Mouse (Mus musculus) limb, embryonic 15.5 days (tissue): ENCODE measurements around the gene Fgd2. TPM values are rescaled to one million over a fixed set of nuclear protein-coding genes. Genes with fewer than 3 reads are reported as not detected.

Experiments used
- ATAC-seq: fragments of 200-750 bp; cut with Nextera tagmentation; 2 replicates; pipeline ENCODE4 v1.8.0; 2017; ENCODE audit warnings: low read depth, moderate TSS enrichment; ENCODE audit not compliant: insufficient number of reproducible peaks, low FRiP score, low TSS enrichment
- H3K27ac ChIP-seq: fragments of 300-500 bp; sonication (generic); 2 replicates; pipeline ENCODE4 v1.5.1; 2015; ENCODE audit warnings: moderate library complexity, mild to moderate bottlenecking, inconsistent platforms
- H3K27me3 ChIP-seq: fragments of 300-500 bp; sonication (generic); 2 replicates; pipeline ENCODE4 v1.6.1; 2015; ENCODE audit warnings: inconsistent platforms
- H3K36me3 ChIP-seq: fragments of 300-500 bp; sonication (generic); 2 replicates; pipeline ENCODE4 v1.6.1; 2015; ENCODE audit warnings: inconsistent platforms
- H3K4me1 ChIP-seq: fragments of 300-500 bp; sonication (generic); 2 replicates; pipeline ENCODE4 v1.6.1; 2015; ENCODE audit warnings: inconsistent platforms
- H3K4me2 ChIP-seq: fragments of 300-500 bp; sonication (generic); 2 replicates; pipeline ENCODE4 v1.6.1; 2015; ENCODE audit warnings: mild to moderate bottlenecking, inconsistent platforms
- H3K4me3 ChIP-seq: fragments of 300-500 bp; sonication (generic); 2 replicates; pipeline ENCODE4 v1.5.1; 2015; ENCODE audit warnings: mild to moderate bottlenecking, inconsistent platforms
- H3K9ac ChIP-seq: fragments of 300-500 bp; sonication (generic); 2 replicates; pipeline ENCODE4 v1.6.1; 2015; ENCODE audit warnings: inconsistent platforms
- H3K9me3 ChIP-seq: fragments of 300-500 bp; sonication (generic); 2 replicates; pipeline ENCODE4 v1.6.1; 2016; ENCODE audit warnings: inconsistent platforms
- WGBS: fragments of 180-500 bp; shearing (Covaris S2); methylation state at CpG from one replicate; pipeline ENCODE4 v1.1.7; 2015; 5-methylcytosine and 5-hydroxymethylcytosine counted together
- polyA plus RNA-seq: library from polyadenylated mRNA; unstranded; fragments of >200 nt; fragmentation: Nextera tagmentation; extraction: Ambion mirVana; gene quantifications from 2 replicates; pipeline ENCODE4 v1.2.1, GENCODE M21; 2015

The Fgd2 gene
- polyA plus RNA-seq, 1 experiment from 2014 or later: 8.5 TPM

GRCm38 (mm10) chr17:29322603-29322962, 38.1 kb upstream of the Fgd2 start:
- Histone ChIP-seq H3K27me3 (peaks cover 57% of the 10 kb centered on the region), H3K27ac (no peak overlapping the region), H3K9ac (no peak overlapping the region), H3K36me3 (no peaks in the 10 kb centered on the region), H3K4me1 (peaks cover 35% of the 10 kb centered on the region), H3K4me3 (peak overlapping the region; percentile 14; the same call in 1 of the 2 replicates), H3K4me2 (peak overlapping the region; percentile 32), H3K9me3 (no peaks in the 10 kb centered on the region)
- ATAC-seq: no peak
- 18% methylated on average over 18 of the region's 18 CpGs for WGBS

GRCm38 (mm10) chr17:29323625-29324024, 37.1 kb upstream of the Fgd2 start:
- no peak for ATAC-seq
- H3K4me3 ChIP-seq: no peak overlapping the region
- H3K36me3 ChIP-seq: no peaks in the 10 kb centered on the region
- no peak overlapping the region for H3K4me2 ChIP-seq
- no peak overlapping the region for H3K9ac ChIP-seq
- no peaks in the 10 kb centered on the region for H3K9me3 ChIP-seq
- peaks cover 35% of the 10 kb centered on the region for H3K4me1 ChIP-seq
- H3K27me3 ChIP-seq: peaks cover 61% of the 10 kb centered on the region
- WGBS: 91% methylated on average over 3 of the region's 3 CpGs
- H3K27ac ChIP-seq: no peak overlapping the region

DNA sequence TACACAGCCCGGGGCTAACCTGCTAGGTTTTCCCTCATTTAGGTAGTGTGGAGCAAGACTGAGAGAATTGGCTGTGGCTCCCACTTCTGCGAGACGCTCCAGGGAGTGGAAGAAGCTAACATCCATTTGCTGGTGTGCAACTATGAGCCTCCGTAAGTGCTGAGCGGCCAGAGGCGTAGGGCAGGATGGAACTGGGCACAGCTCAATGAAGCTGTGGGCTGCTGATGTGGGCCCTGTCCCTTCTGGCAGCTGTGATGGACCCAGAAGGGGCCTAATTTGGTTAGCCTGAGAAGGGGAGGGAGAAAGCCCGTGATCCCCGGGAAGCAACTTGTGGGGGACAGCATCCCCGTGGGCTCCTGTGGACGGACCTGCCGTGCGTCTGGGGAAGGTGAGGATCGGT, 34.9 kb upstream of the Fgd2 start:
- H3K4me2 ChIP-seq: peak overlapping the region; percentile 52; the same call in 1 of the 2 replicates
- H3K27ac ChIP-seq: no peak overlapping the region
- no peaks in the 10 kb centered on the region for H3K9me3 ChIP-seq
- H3K4me1 ChIP-seq: peaks cover 33% of the 10 kb centered on the region
- no peak overlapping the region for H3K9ac ChIP-seq
- peaks cover 42% of the 10 kb centered on the region for H3K27me3 ChIP-seq
- H3K36me3 ChIP-seq: peaks cover 14% of the 10 kb centered on the region
- H3K4me3 ChIP-seq: no peak overlapping the region
- no peak for ATAC-seq
- 66% methylated on average over 13 of the region's 13 CpGs for WGBS

DNA sequence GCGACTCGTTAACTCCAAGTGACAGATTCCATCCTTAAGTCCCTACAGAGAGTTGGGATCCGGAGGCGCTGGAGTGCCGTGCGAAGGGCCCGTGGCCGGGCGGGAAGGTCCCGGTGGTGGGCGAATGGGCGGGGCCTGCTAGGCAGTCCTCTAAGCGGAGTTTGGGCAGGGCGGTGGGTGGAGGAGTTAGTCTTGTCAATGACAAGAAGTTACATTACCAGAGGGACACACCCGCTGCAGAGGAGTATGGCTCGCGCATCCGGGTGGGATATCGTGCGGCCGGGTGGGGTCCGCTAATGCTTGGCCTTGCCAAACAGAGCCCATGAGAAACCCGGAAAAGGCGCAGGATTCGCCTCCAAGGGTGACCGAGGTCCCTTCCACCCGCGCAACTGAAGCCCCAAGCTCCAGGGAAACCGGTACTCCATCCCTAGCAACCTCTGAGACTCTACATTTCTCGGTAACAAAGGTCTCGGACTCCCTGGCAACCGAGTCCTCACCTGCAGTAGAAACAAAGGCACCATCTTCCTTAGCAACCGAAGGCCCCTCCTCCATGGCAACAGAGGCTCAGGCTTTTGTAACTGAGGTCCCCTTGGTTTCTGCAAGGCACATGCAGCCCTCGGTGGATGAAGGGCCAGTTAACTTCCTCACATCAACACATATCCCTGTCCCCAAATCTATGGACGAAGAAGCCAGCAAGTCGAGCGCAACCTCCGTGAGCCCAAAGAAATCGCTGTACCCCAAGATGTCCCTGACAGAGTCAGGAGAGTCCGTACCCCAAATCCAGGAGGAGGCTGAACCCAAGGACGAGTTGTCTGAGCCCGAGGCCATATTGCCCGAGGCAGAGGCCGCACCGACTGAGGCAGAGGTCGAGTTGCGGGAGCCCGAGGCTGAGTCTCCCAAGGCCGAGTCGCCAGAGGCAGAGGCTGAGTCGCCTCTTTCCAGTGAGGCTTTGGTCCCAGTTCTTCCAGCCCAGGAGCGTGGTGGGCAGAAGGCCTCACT, 33.9 kb upstream of the Fgd2 start:
- peak overlapping the region; percentile 25 for H3K4me3 ChIP-seq
- H3K27me3 ChIP-seq: peaks cover 32% of the 10 kb centered on the region
- H3K27ac ChIP-seq: no peak overlapping the region
- H3K9me3 ChIP-seq: no peaks in the 10 kb centered on the region
- H3K4me1 ChIP-seq: peaks cover 28% of the 10 kb centered on the region
- no peak for ATAC-seq
- WGBS: 22% methylated on average over 52 of the region's 52 CpGs
- peak overlapping the region; percentile 10; the same call in 1 of the 2 replicates for H3K9ac ChIP-seq
- H3K4me2 ChIP-seq: peak overlapping the region; percentile 52
- H3K36me3 ChIP-seq: peaks cover 21% of the 10 kb centered on the region

DNA sequence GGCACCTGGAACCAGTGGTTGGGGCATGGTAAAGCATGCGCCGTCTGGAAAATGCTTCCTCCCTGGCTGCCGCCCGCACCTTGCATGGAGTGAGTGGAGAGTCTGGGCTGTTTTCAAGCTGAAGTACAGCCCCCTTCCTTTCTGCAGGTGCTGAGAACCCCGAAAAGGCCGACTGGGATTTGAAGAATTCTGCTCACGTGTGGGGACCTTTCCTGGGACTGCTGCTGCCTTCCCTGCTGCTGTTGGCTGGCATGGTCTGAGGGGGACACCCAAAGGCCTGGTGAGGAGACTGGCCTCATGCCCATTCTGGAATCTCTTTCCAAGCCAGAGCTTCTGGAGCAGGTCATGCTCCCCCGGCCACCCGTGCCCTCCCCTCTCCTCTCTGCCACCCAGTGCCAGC, 33.0 kb upstream of the Fgd2 start:
- no peak overlapping the region for H3K9ac ChIP-seq
- H3K36me3 ChIP-seq: peaks cover 29% of the 10 kb centered on the region
- no peak overlapping the region for H3K4me3 ChIP-seq
- no peak overlapping the region for H3K4me2 ChIP-seq
- no peak for ATAC-seq
- no peaks in the 10 kb centered on the region for H3K9me3 ChIP-seq
- H3K27me3 ChIP-seq: peaks cover 24% of the 10 kb centered on the region
- no peak overlapping the region for H3K27ac ChIP-seq
- WGBS: 74% methylated on average over 9 of the region's 9 CpGs
- H3K4me1 ChIP-seq: peaks cover 20% of the 10 kb centered on the region

GRCm38 (mm10) chr17:29330221-29330620, 30.5 kb upstream of the Fgd2 start:
- H3K4me1 ChIP-seq: peaks cover 19% of the 10 kb centered on the region
- no peak overlapping the region for H3K4me2 ChIP-seq
- 86% methylated on average over 3 of the region's 3 CpGs for WGBS
- H3K9ac ChIP-seq: no peak overlapping the region
- peaks cover 18% of the 10 kb centered on the region for H3K27me3 ChIP-seq
- no peak overlapping the region for H3K4me3 ChIP-seq
- H3K36me3 ChIP-seq: peaks cover 50% of the 10 kb centered on the region
- no peaks in the 10 kb centered on the region for H3K9me3 ChIP-seq
- no peak for ATAC-seq
- peak overlapping the region; percentile 71; the same call in 1 of the 2 replicates for H3K27ac ChIP-seq

- peak overlapping the region; percentile 71 for H3K27ac ChIP-seq
- H3K27me3 ChIP-seq: peaks cover 15% of the 10 kb centered on the region
- H3K4me3 ChIP-seq: no peak overlapping the region
- ATAC-seq: no peak
- peaks cover 18% of the 10 kb centered on the region for H3K4me1 ChIP-seq
- no peaks in the 10 kb centered on the region for H3K9me3 ChIP-seq
- H3K9ac ChIP-seq: no peak overlapping the region
- 37% methylated on average over 5 of the region's 5 CpGs for WGBS
- H3K4me2 ChIP-seq: no peak overlapping the region
- H3K36me3 ChIP-seq: peaks cover 56% of the 10 kb centered on the region
These were observed 29.9 kb upstream of the Fgd2 start for GRCm38 (mm10) chr17:29330671-29331410.

- peaks cover 4% of the 10 kb centered on the region; the same call in 1 of the 2 replicates for H3K4me1 ChIP-seq
- H3K27me3 ChIP-seq: peaks cover 6% of the 10 kb centered on the region; the same call in 1 of the 2 replicates
- 0 out of 2 replicates have a peak, but pooled peaks have one; percentile 4 for ATAC-seq
- H3K4me3 ChIP-seq: no peak overlapping the region
- 75% methylated on average over 4 of the region's 4 CpGs for WGBS
- H3K9me3 ChIP-seq: no peaks in the 10 kb centered on the region
- peaks cover 70% of the 10 kb centered on the region for H3K36me3 ChIP-seq
- H3K27ac ChIP-seq: no peak overlapping the region
- H3K4me2 ChIP-seq: no peak overlapping the region
- no peak overlapping the region for H3K9ac ChIP-seq
These were observed 28.5 kb upstream of the Fgd2 start for GRCm38 (mm10) chr17:29332186-29332685.

GRCm38 (mm10) chr17:29336266-29336990, 24.3 kb upstream of the Fgd2 start:
- WGBS: 90% methylated on average over 19 of the region's 19 CpGs
- H3K4me1 ChIP-seq: peaks cover 32% of the 10 kb centered on the region
- H3K27me3 ChIP-seq: no peaks in the 10 kb centered on the region
- H3K4me2 ChIP-seq: no peak overlapping the region
- H3K36me3 ChIP-seq: peaks cover 87% of the 10 kb centered on the region
- no peaks in the 10 kb centered on the region for H3K9me3 ChIP-seq
- H3K9ac ChIP-seq: no peak overlapping the region
- H3K4me3 ChIP-seq: no peak overlapping the region
- ATAC-seq: no peak
- H3K27ac ChIP-seq: no peak overlapping the region

- peaks cover 50% of the 10 kb centered on the region for H3K4me1 ChIP-seq
- H3K9ac ChIP-seq: no peak overlapping the region
- peak overlapping the region; percentile 47 for H3K27ac ChIP-seq
- no peaks in the 10 kb centered on the region for H3K27me3 ChIP-seq
- no peak overlapping the region for H3K4me3 ChIP-seq
- no peak for ATAC-seq
- peaks cover 77% of the 10 kb centered on the region for H3K36me3 ChIP-seq
- 82% methylated on average over 9 of the region's 9 CpGs for WGBS
- H3K4me2 ChIP-seq: no peak overlapping the region
- H3K9me3 ChIP-seq: no peaks in the 10 kb centered on the region
These were observed 22.5 kb upstream of the Fgd2 start for GRCm38 (mm10) chr17:29337979-29338823.
